Mouse (Mus musculus) brain, embryonic 14.5 days (tissue): ENCODE results near the gene Mitf.

Experiments used
- CTCF ChIP-seq: fragments of 200-500 bp; IDR thresholded peaks from 2 replicates; pipeline ENCODE4 v1.5.1; 2012; ENCODE audit warnings: inconsistent platforms, mild to moderate bottlenecking, moderate library complexity, borderline replicate concordance; ENCODE audit not compliant: insufficient read depth, insufficient read length; ENCODE audit errors: extremely low read depth
- POLR2A ChIP-seq: fragments of 200-500 bp; IDR thresholded peaks from 2 replicates; pipeline ENCODE4 v1.6.1; 2012; ENCODE audit warnings: mild to moderate bottlenecking, inconsistent platforms, borderline replicate concordance; ENCODE audit not compliant: poor library complexity, insufficient read depth, insufficient read length, severe bottlenecking; ENCODE audit errors: extremely low read depth

DNA sequence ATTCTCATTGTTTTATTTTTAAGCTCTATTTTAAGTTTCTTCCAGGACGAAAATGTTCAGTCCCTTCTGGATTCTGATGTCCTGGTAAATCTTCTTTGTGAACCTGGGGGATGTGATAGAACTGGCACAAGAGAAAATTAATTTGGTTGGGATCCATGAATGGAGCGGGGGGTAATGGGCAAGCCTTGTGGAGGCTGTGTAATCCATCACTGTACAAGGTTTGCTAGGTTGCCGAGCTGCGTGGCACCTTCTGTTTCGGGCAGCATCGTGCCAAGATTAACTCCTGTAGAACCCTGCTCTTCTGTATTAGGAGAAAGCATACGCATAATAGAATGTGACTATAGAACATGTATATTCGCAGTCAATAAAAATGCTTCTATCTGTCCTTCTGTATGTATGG, 76.1 kb downstream of the Mitf start:
- TF ChIP-seq CTCF, result no peak
- no peak for TF ChIP-seq POLR2A
